Mouse (Mus musculus): ENCODE measurements around the gene Cyp2b13. TPM values are rescaled to one million over a fixed set of nuclear protein-coding genes. Genes with fewer than 3 reads are reported as not detected.

The Cyp2b13 gene
- polyA plus RNA-seq, 1 experiment from 2014 or later: not detected

Other genes starting within 250 kb of the Cyp2b13 start
- 4.1 and 4.6 TPM in 2 replicates for gene Cyp2s1, start 244.6 kb upstream of the Cyp2b13 start, polyA plus RNA-seq (2015; fragmentation: Nextera tagmentation; extraction: Ambion mirVana)
- not detected in 2 replicates for gene Cyp2b10, start 163.9 kb upstream of the Cyp2b13 start, polyA plus RNA-seq (2015; fragmentation: Nextera tagmentation; extraction: Ambion mirVana)
- not detected in 2 replicates for gene Cyp2b9, start 111.9 kb downstream of the Cyp2b13 start, polyA plus RNA-seq (2015; fragmentation: Nextera tagmentation; extraction: Ambion mirVana)
- not detected in 2 replicates for gene Vmn1r184, start 198.8 kb downstream of the Cyp2b13 start, polyA plus RNA-seq (2015; fragmentation: Nextera tagmentation; extraction: Ambion mirVana)
- gene Cyp2a4, start 245.7 kb downstream of the Cyp2b13 start, polyA plus RNA-seq (2015; fragmentation: Nextera tagmentation; extraction: Ambion mirVana): not detected in 2 replicates

Data from hindbrain, embryonic 16.5 days (tissue).